Mouse (Mus musculus): ENCODE measurements at regions not wholly inside any gene's neighbourhood (a gene's known extent, or its start where the extent isn't known, plus 50 kb on each side); places are given as distances from the start of the nearest gene placed in this dataset.

DNA sequence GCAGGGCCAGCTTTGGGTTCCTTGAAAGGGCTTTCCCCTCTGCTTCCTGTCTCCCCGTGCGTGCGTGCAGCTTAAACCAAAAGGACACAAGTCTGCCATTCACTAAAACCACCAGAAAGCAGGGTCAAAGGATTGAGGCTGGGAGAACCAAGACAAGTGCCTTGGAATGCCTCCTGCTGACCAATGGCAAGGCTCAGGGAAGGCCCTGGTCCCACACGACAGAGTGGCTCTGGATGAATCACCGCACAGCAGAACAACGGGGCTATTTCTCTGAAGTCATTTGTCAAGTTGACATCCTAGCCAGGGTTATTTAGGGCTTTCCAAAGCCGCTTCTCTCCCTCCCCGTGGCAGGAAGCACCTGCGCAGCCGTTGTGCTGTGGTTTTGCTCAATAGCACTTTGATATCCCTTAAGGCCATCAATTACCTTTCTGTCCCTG is 131.3 kb upstream of the Serp2 start:
- in situ Hi-C loops (cut with MboI, MseI): no loop called here

DNA sequence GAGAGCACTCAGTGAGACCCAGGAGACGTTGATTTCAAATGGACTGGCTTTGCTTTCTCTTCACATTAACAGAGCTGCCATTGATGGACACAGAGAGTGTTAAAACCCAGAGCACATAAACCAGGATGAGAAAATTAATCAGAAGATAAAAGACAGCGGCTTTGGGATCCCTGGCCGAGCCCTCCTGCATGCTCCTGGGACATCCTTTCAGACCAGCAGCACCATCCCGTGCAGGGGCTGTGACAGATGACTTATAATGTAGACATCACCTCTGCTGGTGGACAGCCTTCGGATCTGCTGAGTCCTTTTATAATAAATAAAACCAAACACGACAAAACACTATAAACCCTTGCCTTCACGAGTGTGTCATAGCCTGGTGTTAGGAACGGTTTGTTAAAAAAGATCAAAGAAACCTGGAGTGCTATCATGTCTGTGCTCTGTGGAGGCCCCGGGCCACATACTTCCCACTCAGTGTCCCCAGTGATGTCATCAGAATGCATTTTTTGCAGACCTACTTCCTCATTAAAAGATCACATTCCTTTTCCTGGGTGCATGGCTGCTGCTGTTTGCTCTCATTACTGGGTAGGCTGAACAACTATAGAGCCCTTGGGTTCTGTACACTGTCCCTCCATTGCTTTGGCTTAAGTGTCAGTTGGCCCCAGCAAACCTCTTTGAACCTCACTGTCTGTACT is 130.2 kb upstream of the Serp2 start:
- in situ Hi-C loops (cut with MboI, MseI): no loop called here

DNA sequence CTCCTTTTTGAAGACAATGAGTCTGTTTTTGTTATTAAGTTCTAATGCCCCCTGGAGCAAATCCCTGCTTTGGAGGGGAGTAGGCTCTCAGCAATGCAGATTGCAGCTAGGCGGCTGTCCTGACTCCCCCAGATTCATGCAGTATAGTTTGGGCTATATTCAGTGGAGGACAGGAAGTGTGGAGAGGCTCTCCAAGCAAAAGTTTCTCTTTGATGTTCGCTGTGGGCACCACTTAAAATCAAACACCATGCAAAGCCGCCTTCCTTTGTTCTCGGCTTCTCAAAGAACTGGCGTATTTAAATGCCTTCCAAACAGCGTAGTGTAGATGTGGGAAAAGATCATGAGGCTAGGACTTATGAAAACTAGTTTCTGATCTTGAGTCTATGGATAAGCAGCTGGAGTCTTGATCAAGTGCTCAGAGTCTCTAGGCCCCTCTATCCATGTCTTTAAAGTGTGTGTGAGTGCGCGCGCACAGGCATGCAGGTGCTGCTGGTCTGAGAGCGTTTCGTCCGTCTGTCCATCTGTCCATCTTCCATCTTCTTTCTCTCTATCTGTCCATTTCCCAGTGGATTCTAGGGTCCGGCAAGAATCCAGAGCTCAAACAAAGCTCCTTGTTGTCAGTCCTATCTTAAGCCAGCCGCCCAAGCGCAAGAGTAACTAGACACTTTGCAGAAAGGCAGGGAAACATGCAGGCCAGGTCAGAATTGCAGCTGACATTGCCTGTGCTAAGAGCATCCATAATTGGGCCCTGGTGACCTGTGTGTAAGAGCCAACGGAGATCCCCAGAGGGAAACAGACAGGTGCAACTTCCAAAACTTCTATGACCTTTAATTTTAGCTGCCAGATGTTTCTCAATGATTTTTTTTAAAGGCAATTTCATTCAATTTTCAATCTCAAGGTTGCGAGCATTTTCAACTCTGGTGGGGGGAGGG is 129.4 kb upstream of the Serp2 start:
- in situ Hi-C loops (cut with MboI, MseI): no loop called here

DNA sequence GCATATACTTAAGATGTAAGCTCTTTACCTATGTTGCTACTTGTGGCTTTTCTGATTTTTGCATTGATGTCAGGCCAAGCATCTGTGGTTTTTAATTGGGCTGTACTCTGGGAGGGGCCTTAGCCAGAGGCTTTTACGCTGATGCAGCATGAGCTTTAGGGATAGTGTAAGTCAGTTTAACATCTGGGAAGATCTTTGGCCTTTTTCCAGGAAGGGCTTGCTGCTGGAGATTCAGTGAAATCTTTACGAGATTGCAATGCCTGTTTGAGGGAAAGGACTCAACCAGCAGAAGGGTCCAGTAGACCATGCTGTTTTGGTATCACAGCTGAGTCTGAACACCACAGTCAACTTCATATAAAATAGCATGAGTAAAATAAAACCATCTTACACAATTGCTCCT is 127.6 kb upstream of the Serp2 start:
- in situ Hi-C loops (cut with MboI, MseI): no loop called here

DNA sequence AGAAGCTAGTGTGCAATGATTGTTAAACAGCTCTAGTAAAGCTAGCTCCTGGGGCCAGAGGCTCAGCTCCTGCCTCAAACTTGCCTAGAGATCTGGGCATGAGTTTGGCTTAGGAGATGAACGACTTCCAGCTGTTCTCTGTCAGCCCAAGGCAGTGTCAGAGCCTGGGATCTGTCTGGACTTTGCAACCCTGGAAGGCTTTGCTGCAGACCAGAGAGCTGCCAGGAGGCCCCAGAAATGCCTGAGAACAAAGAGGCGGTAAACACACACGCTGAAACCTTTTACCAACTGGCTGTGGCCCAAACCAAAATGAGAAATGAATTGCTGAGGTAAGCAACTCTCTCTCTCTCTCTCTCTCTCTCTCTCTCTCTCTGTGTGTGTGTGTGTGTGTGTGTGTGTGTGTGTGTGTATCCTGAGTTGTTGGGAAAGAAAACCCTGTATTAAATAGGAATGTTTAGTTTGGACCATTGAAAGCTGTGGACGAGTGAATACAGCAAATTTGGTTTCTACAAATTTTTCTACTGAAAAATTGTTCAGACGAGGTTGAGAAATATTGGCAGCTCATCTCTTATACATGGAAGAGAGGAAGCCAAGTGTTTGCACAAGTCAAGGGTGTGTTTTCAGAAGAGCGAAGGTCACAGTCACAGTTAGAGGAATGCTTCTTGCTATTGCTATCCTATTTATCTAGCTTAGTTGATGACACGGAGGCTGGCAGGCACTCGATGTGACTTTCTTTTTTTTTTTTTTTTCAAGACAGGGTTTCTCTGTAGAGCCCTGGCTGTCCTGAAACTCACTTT is 125.1 kb upstream of the Serp2 start:
- in situ Hi-C loops (cut with MboI, MseI): no loop called here

DNA sequence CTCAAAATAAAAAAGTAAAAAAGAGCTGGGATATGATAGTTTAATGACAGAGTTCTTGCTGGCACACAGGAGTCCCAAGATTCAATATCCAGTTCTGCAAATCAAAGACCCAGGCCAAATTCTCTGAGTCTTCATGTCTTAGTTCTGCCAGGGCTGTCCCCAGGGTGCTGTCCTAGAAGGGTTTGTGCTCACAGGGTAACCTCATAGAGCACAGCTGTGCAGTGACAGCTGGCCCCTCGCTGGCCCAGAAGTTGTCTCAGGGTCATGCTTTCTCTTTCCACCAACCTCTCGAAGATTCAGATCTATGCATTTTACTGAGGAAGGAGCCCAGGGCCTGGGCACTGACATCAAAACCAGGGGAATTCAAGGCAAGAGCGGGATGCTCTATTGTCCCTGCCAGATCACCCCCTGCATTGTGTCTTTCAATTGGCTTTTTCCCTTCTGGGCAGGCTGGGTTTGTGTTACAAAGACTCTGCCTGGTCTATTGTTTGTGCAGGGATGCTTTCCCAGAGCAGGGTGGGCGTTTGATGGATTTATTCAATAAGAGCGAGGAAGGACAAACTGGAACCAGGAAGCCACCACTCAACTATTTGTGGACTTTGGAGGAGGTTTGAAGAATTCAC is 121.9 kb upstream of the Serp2 start:
- in situ Hi-C loops (cut with MboI, MseI): no loop called here

DNA sequence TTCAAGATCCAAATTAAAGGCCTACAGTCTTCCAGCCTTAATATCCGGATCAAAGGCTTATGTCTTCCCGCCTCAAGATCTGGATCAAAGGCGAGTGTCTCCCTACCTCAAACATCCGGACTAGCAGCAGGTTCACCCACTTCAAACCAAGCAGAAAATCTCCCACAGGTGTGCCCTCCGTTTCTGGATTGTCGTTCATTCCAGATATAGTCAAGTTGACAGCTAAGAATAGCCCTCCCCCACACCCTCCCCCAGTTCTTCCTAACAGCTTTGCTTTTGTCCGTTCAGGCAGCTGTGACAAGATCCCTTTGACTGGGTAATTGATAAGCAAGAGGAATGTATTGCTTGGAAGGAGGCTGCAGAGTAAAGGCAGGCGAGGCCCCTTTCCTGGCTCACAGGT is 118.3 kb upstream of the Serp2 start:
- in situ Hi-C loops (cut with MboI, MseI): no loop called here

DNA sequence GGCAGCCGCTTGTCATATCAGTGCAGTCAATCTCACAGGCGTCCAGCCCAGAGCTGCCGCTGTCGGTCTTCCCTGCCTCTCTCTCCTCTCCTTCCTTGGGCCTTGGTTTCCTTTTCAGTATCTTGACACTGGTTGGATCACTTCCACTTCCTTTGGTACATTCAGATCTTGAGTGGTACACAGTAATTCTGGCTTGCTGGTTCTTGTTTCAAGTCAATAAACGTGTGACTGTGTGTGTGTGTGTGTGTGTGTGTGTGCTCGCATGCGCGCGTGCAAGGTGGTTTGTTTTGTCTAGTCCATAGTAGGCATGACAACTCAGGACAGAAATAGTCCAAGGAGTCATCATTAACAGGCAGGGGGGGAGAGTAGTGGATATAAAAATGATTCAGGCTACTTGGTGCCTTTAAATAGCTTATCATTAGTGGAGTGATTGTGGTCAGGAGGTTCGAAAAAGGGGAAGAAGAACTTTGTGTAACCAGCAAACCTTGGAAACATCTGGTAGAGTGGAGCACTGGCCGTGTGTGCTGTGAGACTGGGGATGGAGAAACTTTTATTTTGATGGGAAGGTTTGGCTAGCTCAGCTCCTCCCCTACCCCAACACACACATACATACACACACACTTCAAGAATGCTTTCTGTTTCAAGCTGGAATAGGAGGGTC is 117.1 kb upstream of the Serp2 start:
- in situ Hi-C loops (cut with MboI, MseI): no loop called here

DNA sequence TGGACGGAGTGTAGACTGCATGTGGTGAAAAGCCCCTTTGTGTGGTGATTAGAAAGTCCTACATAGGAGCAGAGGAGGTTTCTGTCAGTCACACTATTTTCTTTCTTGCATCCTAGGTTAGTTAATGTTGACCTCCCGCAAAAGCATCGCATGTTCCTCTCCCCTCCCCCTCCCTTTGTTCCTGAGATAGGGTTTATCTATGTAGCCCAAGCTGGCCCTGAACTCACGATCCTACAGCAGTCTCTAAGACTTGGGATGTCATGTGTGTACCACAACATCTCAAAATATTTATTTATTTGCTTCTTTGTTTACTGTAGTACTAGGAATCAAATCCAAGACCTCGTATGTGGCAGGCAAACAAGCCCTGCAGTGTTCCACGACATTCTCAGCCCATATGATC is 116.2 kb upstream of the Serp2 start:
- in situ Hi-C loops (cut with MboI, MseI): no loop called here

DNA sequence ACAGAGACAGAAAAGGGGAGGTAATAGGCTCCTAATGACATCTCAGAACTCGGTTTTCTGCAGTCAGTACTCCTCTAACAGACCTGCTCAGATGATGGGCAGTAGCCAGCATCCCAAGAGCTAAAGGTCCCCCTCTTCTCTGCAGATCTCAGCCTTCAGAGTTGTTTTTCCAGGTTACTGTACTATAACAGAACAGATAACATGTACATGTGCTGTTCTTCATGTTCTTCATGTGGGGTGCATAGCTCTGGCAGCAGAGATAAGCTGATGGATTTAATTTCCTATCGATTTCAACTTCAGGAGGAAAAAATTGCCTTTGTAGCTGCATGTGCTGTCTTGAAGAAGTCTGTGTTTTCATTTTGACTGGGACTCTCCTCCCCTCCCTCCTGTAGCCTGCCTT is 115.8 kb upstream of the Serp2 start:
- in situ Hi-C loops (cut with MboI, MseI): no loop called here

DNA sequence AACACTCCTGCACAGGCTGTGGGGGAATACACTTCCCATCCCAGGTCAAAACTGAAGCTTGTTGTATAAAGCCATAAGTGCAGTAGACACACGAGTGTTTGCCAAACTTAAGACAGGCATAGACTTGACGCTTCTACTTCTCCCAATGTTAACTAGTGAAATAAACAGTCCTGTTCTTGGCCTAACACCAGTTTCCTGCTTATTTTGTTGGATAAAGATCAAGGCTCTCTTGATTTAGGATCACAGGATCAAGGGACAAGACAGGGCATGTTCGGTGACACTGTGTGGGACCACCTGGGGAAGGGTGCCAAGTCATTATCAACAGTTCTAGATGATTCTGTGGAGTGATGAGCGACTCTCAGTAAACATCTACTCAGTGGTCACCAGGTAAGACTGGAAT is 114.3 kb upstream of the Serp2 start:
- in situ Hi-C loops (cut with MboI, MseI): no loop called here

DNA sequence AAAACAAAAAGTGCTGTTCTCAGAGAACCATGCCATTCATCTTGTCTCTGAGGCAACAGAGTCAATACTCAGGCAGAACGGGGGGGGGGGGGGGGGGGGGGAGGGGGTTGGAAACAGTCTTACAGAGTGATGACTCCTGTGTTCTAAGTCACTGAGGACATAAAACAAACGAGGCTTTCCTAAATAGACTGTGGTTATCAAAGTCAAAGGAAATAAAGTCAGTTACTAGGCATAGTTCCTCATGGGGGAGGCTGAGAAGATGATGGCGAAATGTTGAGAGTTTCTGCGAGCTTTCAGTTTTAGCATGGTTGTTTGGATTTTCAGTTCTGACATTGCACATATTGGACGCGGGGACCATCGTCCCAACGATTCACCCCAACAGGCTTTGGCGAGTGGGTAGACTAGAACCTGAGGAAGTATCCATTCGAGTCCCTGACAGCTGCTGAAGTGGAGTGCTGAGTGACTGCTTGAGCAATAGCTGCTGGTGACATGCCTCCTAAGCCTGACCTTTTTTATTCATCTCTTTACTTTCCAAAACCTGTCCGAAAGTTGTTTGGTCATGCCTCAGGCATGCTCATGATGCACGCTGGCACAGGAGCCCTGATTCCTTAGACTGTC is 109.2 kb upstream of the Serp2 start:
- in situ Hi-C loops (cut with MboI, MseI): no loop called here

DNA sequence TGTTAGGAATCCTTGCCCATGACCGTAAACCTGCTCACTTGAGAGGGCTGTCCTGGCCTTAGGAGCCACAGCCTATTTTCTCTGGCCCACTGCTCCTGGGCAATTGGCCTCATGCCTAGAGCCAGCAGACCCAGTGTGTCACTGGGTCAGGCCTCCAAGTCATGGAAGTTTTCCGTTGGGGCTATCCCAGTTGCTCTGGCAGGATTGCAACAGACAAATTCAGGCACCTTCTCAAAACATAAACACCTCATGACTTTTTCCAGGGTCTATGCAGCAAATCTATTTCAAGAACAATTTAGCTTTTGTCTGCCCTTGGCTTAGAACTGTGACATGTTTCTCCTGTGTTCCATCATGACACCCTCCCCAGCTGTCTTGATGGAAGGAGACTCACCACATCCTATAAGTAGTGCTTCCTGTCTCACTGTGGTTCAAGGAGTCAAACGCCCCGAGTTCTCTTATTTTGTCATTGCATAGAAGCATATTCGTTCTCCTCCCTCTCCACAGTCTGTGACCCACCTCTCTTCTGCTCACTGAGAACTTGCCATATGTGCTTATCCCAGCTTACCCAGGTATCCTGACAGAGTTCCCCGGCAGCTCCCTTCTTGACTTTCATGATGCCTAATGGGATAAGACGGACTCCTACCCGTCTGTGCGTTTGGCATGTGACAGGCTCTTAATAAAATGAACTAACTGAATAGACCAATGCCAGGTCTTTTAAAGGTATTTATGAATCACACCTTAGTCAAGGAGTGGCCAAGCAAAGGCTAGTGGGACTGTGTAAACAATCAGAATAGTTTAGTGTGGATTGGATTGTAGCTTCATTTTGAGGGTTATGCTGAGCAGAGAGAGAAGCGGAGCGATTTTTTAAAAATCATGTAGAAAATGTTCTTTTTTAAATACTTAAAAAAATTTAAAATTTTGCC is 108.2 kb upstream of the Serp2 start:
- in situ Hi-C loops (cut with MboI, MseI): no loop called here

DNA sequence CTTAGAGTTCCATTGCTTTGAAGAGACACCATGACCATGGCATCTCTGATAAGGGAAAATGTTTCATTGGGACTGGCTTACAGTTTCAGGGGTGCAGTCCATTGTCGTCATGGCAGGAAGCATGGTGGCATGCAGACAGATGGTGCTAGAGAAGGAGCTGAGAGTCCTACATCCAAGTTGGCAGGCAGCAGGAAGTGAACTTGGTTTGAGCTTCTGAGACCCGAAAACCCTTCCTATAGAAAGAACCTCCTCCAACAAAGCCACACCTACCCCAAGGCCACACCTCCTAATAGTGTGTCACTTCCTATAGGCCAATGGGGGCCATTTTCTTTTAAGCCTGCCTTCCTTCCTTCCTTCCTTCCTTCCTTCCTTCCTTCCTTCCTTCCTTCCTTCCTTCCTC is 107.1 kb upstream of the Serp2 start:
- in situ Hi-C loops (cut with MboI, MseI): no loop called here

DNA sequence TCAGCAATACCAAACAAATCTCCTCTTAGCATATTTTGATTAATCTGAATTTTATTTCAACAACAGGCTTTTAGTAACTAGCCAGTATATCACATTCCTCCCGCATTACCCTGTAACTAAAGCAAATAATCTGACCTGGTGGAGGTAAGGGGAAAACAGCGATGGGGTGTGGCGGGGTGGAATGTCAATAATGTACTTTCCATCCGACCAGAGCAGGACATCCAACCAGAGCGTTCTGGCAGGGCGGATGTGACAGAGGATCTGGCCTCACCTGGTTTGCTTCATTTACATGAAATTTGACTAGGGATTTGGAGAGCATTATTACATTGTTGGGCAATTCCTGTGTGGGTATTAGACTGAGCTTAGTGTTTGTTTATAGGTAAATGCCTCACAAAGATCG is 106.2 kb upstream of the Serp2 start:
- in situ Hi-C loops (cut with MboI, MseI): no loop called here

DNA sequence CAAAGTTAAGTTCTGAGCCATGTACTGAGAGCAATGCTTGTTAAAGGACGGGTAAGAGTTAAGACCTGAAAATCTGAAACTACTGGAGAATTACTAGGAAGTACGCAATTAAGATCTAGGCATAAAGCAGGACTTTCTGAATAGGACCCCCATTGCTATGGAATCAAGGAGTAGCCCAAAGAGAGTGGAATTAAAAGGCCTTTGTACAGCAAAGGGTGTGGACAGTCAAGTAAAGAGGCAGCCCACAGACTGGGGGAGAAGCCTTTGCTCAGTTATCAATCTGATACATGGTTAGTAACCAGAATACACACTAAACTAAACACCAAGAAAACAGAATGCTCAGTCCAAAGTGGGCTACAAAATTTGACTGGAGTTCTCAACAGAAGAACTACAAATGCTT is 104.2 kb upstream of the Serp2 start:
- in situ Hi-C loops (cut with MboI, MseI): no loop called here

DNA sequence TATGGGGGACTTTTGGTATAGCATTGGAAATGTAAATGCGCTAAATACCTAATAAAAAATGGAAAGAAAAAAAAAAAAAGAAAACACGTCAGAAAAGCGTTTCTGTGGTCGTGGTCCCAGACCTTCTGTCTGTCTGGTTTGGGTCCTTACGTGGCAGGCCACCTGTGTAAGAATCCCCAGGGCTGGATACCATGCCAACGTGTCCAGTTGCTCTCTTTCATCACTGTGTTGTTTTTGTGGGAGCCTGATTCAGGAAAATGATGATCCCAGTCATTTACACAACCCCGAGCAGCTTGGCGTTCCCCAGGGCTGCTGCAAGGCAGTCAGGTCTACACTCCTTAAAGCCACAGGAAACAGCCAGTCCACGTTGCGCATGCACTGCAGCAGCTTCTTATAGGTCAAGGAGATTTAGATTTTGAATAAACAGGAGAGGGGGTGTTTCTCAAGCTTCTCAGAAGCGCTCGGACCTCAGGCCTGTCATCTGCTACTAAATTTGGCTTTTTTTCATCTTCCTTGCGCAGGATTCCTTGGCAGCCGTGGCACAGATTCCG is 102.3 kb upstream of the Serp2 start:
- in situ Hi-C loops (cut with MboI, MseI): no loop called here

DNA sequence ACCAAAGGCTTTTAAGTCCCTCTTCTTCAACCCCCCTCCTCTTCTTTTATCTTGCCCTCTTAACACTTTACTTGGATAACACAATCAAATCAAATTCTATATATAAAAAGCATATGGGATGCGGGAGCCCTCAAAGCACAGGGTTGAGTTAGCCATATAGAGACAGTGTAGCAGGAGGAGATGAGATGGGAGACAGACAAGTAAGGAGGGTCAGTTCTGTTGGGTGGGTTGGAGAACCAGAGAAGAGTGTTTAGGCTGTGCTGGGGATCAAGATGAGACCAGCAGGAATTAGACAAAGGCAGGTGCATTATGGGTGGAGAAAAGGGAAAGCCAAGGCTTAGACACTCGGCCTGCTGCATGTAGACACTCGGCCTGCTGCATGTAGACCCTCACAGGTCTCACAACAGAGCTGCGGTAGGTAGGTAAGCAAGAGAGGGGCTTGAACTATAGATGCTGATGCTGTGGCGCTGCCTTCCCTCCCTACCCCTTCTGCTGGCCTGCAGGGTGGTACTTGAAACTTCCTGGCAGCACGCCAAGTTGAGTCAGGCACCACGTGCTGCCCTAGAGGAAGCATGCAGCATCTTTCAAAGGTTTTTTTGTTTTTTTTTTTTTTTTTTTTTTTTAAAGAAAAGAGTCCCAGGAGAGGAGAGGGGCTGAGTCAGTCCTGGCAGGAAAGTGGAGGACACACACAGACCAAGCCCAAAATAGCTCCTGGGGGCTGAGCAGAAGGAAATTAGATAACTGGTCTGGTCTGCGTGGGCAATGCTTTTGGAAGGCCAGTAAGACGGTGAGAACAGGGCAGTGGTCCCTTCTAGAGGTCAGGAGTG is 101.3 kb upstream of the Serp2 start:
- in situ Hi-C loops (cut with MboI, MseI): no loop called here

DNA sequence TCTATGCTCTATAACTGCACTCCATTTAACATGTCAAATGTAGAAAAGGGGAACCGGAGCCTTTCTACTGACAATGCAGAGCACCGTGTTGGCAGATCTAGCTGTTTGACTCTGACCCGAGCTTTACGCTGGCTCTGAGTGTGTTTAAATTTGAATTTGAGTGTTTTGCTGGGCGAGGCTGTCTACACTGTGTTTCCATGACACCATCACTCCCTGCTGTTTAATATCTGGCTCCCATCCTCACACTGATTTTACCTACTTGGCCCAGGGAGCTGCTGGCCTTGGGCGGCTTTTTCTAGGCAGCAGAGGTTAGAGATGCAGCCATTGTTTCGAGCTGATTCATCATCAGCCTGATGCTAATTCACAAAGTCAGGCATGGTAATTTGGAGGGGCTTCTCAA is 100.7 kb upstream of the Serp2 start:
- in situ Hi-C loops (cut with MboI, MseI): no loop called here
